Mouse (Mus musculus) CH12.LX (cell line): ENCODE results near the gene Pde8a. TPM values are rescaled to one million over a fixed set of nuclear protein-coding genes. Genes with fewer than 3 reads are reported as not detected.

Source experiments
- DNase-seq: peaks from one replicate; pipeline ENCODE4 v3.0.0-alpha.2; 2013; ENCODE audit errors: extremely low read depth
- H3K27ac ChIP-seq: 2 replicates; pipeline ENCODE4 v1.5.1; 2012; ENCODE audit warnings: low read depth, mild to moderate bottlenecking, control low read depth, moderate library complexity; ENCODE audit not compliant: insufficient read depth
- H3K27me3 ChIP-seq: replicated peaks from 2 replicates; pipeline ENCODE3; 2012; ENCODE audit warnings: inconsistent platforms
- H3K36me3 ChIP-seq, 2 experiments: replicated peaks in 1 of 2; 2 replicates each; pipeline versions ENCODE3 to v1.6.1; 2012; ENCODE audit warnings: inconsistent platforms in 1 of 2, low read length in 1 of 2, mild to moderate bottlenecking in 1 of 2, mixed read lengths in 1 of 2, moderate library complexity in 1 of 2; ENCODE audit not compliant: control insufficient read depth in 1 of 2, insufficient read depth in 1 of 2
- H3K4me1 ChIP-seq, 2 experiments: 2 replicates each; pipeline ENCODE4 v1.6.1; 2012; ENCODE audit warnings: inconsistent platforms in 1 of 2, moderate library complexity in 1 of 2; ENCODE audit not compliant: insufficient read depth in 2 of 2, control insufficient read depth in 1 of 2
- H3K4me2 ChIP-seq: 2 replicates; pipeline ENCODE4 v1.6.1; 2012; ENCODE audit warnings: low read depth, mild to moderate bottlenecking, control low read depth; ENCODE audit not compliant: poor library complexity, insufficient read depth, severe bottlenecking
- H3K4me3 ChIP-seq, 3 experiments: fragments of 150-350 bp in 1 of 3; sonication (generic) in 1 of 3; replicated peaks in 1 of 3; 2 replicates each; pipeline versions ENCODE3 to v1.5.1; 2011 to 2012; ENCODE audit warnings: low read depth in 2 of 3, low read length in 2 of 3, mild to moderate bottlenecking in 2 of 3, moderate library complexity in 2 of 3, control low read depth in 1 of 3, improper control_type of control experiment in 1 of 3, inconsistent platforms in 1 of 3, mixed read lengths in 1 of 3; ENCODE audit not compliant: poor library complexity in 1 of 3
- H3K79me2 ChIP-seq: replicated peaks from 2 replicates; pipeline ENCODE4 v1.6.1; 2012; ENCODE audit warnings: mild to moderate bottlenecking, moderate library complexity; ENCODE audit not compliant: control insufficient read depth, poor library complexity, insufficient read depth, severe bottlenecking; ENCODE audit errors: extremely low read depth
- H3K9ac ChIP-seq: 2 replicates; pipeline ENCODE4 v1.6.1; 2012; ENCODE audit warnings: low read depth, mild to moderate bottlenecking, control low read depth, moderate library complexity; ENCODE audit not compliant: insufficient read depth
- H3K9me3 ChIP-seq: replicated peaks from 2 replicates; pipeline ENCODE3; 2012; ENCODE audit warnings: low read length, inconsistent platforms, mixed read lengths
- BHLHE40 ChIP-seq: IDR thresholded peaks from 2 replicates; pipeline ENCODE4 v1.6.1; 2011; ENCODE audit warnings: mild to moderate bottlenecking, low read depth, low read length, improper control_type of control experiment
- CHD1 ChIP-seq: IDR thresholded peaks from 2 replicates; pipeline ENCODE4 v1.6.1; 2012; ENCODE audit warnings: low read depth, low read length, improper control_type of control experiment, inconsistent platforms
- CHD2 ChIP-seq: IDR thresholded peaks from 2 replicates; pipeline ENCODE4 v1.6.1; 2011; ENCODE audit warnings: low read length, improper control_type of control experiment
- ELF1 ChIP-seq: IDR thresholded peaks from 2 replicates; pipeline ENCODE4 v1.6.1; 2014; ENCODE audit warnings: low read depth, mild to moderate bottlenecking, inconsistent platforms, low read length, improper control_type of control experiment
- EP300 ChIP-seq: IDR thresholded peaks from 2 replicates; pipeline ENCODE4 v1.6.1; 2011; ENCODE audit warnings: low read length, improper control_type of control experiment
- IRF4 ChIP-seq: IDR thresholded peaks from 2 replicates; pipeline ENCODE4 v1.6.1; 2014; ENCODE audit warnings: low read depth, mild to moderate bottlenecking, inconsistent platforms, low read length, improper control_type of control experiment
- KAT2A ChIP-seq: IDR thresholded peaks from 2 replicates; pipeline ENCODE4 v1.6.1; 2012; ENCODE audit warnings: low read length, improper control_type of control experiment, inconsistent platforms; ENCODE audit not compliant: insufficient replicate concordance
- MAFK ChIP-seq: IDR thresholded peaks from 2 replicates; pipeline ENCODE4 v1.6.1; 2011; ENCODE audit warnings: low read length, improper control_type of control experiment; ENCODE audit not compliant: insufficient replicate concordance
- MAX ChIP-seq: IDR thresholded peaks from 2 replicates; pipeline ENCODE4 v1.6.1; 2011; ENCODE audit warnings: low read length, improper control_type of control experiment
- MEF2A ChIP-seq: IDR thresholded peaks from 2 replicates; pipeline ENCODE4 v1.6.1; 2014; ENCODE audit warnings: low read depth, mild to moderate bottlenecking, inconsistent platforms, low read length, improper control_type of control experiment, borderline replicate concordance
- MXI1 ChIP-seq: IDR thresholded peaks from 2 replicates; pipeline ENCODE4 v1.6.1; 2011; ENCODE audit warnings: mild to moderate bottlenecking, low read depth, low read length, improper control_type of control experiment
- NELFE ChIP-seq: IDR thresholded peaks from 2 replicates; pipeline ENCODE4 v1.6.1; 2011; ENCODE audit warnings: low read depth, low read length, improper control_type of control experiment
- PAX5 ChIP-seq: IDR thresholded peaks from 2 replicates; pipeline ENCODE4 v1.6.1; 2012; ENCODE audit warnings: low read length, inconsistent platforms, mixed read lengths
- POLR2A ChIP-seq: IDR thresholded peaks from 2 replicates; pipeline ENCODE4 v1.6.1; 2011; ENCODE audit warnings: low read depth, mild to moderate bottlenecking, improper control_type of control experiment, low read length
- POLR2AphosphoS2 ChIP-seq: IDR thresholded peaks from 2 replicates; pipeline ENCODE4 v1.6.1; 2011; ENCODE audit warnings: low read depth, low read length, improper control_type of control experiment
- RAD21 ChIP-seq: IDR thresholded peaks from 2 replicates; pipeline ENCODE4 v1.6.1; 2011; ENCODE audit warnings: low read depth, mild to moderate bottlenecking, low read length, improper control_type of control experiment, moderate library complexity
- SIN3A ChIP-seq: IDR thresholded peaks from 2 replicates; pipeline ENCODE4 v1.6.1; 2012; ENCODE audit warnings: low read length, improper control_type of control experiment, inconsistent platforms
- SMC3 ChIP-seq: IDR thresholded peaks from 2 replicates; pipeline ENCODE4 v1.6.1; 2011; ENCODE audit warnings: low read depth, low read length, improper control_type of control experiment
- TCF12 ChIP-seq: IDR thresholded peaks from 2 replicates; pipeline ENCODE4 v1.6.1; 2014; ENCODE audit warnings: low read depth, mild to moderate bottlenecking, inconsistent platforms, low read length, improper control_type of control experiment
- UBTF ChIP-seq: IDR thresholded peaks from 2 replicates; pipeline ENCODE4 v1.6.1; 2012; ENCODE audit warnings: low read depth, mild to moderate bottlenecking, inconsistent platforms, low read length, improper control_type of control experiment, moderate library complexity
- USF1 ChIP-seq: IDR thresholded peaks from 2 replicates; pipeline ENCODE4 v1.6.1; 2014; ENCODE audit warnings: low read depth, mild to moderate bottlenecking, inconsistent platforms, low read length, improper control_type of control experiment
- USF2 ChIP-seq: conservative IDR thresholded peaks from 2 replicates; pipeline ENCODE4 v1.6.1; 2011; ENCODE audit warnings: low read depth, low read length, improper control_type of control experiment
- ZC3H11A ChIP-seq: IDR thresholded peaks from 2 replicates; pipeline ENCODE4 v1.6.1; 2012; ENCODE audit warnings: low read depth, mild to moderate bottlenecking, inconsistent platforms, low read length, improper control_type of control experiment
- ZNF384 ChIP-seq: IDR thresholded peaks from 2 replicates; pipeline ENCODE4 v1.6.1; 2012; ENCODE audit warnings: low read depth, low read length, improper control_type of control experiment, inconsistent platforms
- dilution Hi-C: fragments of 300-500 bp; cut with MboI; formaldehyde crosslinking; loops from 2 replicates; pipeline ENCODE4 v1.14.3; 2020; ENCODE audit warnings: low sequenced_read_pairs; ENCODE audit not compliant: extremely low pct_unique_long_range_greater_than_20kb, extremely low pct_ligation_motif_present
- in situ Hi-C: fragments of 300-500 bp; cut with MboI; formaldehyde crosslinking; loops from 3 replicates; pipeline ENCODE4 v1.14.3; 2019; ENCODE audit warnings: low sequenced_read_pairs, low pct_ligation_motif_present, low pct_unique_long_range_greater_than_20kb, mixed read lengths
- polyA plus RNA-seq: library from polyadenylated mRNA; unstranded; fragments of >175 nt; gene quantifications from 2 replicates; pipeline ENCODE4 v1.2.1, GENCODE M21; 2012; ENCODE audit warnings: low read depth; ENCODE audit not compliant: insufficient read length
- total RNA-seq, 2 experiments: library from RNA; depleted of rRNA; stranded (reverse); fragments of 300-350 nt in 1 of 2; fragments of >200 nt in 1 of 2; gene quantifications; 2 replicates each; pipeline ENCODE4 v1.2.3; 2012 to 2014

Pde8a gene
- total and polyA plus RNA-seq, 3 experiments, result 8.3 to 22.7 (median 9.1) TPM

GRCm38 (mm10) chr7:81212697-81213346, 574 bp upstream of the Pde8a start (continued):
- TF ChIP-seq RAD21 (no peak), BHLHE40 (peak; percentile 69; the same call in 1 of the 2 replicates), UBTF (peak; percentile 87), IRF4 (peak; percentile 83), MAX (peak; percentile 59; the same call in 1 of the 2 replicates)

GRCm38 (mm10) chr7:81214153-81214907, 934 bp downstream of the Pde8a start:
- Histone ChIP-seq H3K4me3 (peak overlapping the region; percentile 63 to 90 (median 76)), H3K9ac (peak overlapping the region; percentile 81), H3K4me1 (peaks cover 8 to 53% of the 10 kb centered on the region in 2 experiments; a peak in 3 of 4 replicates), H3K9me3 (no peaks in the 10 kb centered on the region), H3K79me2 (peaks cover 26% of the 10 kb centered on the region), H3K4me2 (peak overlapping the region; percentile 80), H3K27ac (no peak overlapping the region), H3K36me3 (peaks cover 0 to 8% of the 10 kb centered on the region in 2 experiments), H3K27me3 (no peaks in the 10 kb centered on the region)
- in situ Hi-C loops, result loop anchor here (10.0 kb wide), 1 partner anchor 60 kb away; no protein-coding TSS in a partner anchor
- dilution Hi-C loops, result no loop called here
- 0 out of 2 replicates have a peak, but pooled peaks have one; percentile 24 for TF ChIP-seq SIN3A
- 0 out of 2 replicates have a peak, but pooled peaks have one; percentile 69 for TF ChIP-seq CHD1
- no peak for TF ChIP-seq TCF12
- DNase-seq, result no peak

- Histone ChIP-seq H3K4me1 (peaks cover 10 to 65% of the 10 kb centered on the region in 2 experiments; a peak in 3 of 4 replicates), H3K27me3 (no peaks in the 10 kb centered on the region)
- dilution Hi-C loops, result no loop called here
Measured at GRCm38 (mm10) chr7:81215950-81216349, 2.6 kb downstream of the Pde8a start.

More at GRCm38 (mm10) chr7:81215950-81216349, 2.6 kb downstream of the Pde8a start:
- TF ChIP-seq ZC3H11A, result no peak
- no peak for TF ChIP-seq MAFK
- TF ChIP-seq ELF1, result no peak
- TF ChIP-seq UBTF, result no peak
- TF ChIP-seq POLR2AphosphoS2, result no peak
- TF ChIP-seq IRF4, result no peak
- no peak for TF ChIP-seq POLR2A
- TF ChIP-seq PAX5, result no peak
- TF ChIP-seq USF2, result no peak
- no peak for TF ChIP-seq SMC3
- no peak for TF ChIP-seq MEF2A
- no peak for TF ChIP-seq NELFE
- TF ChIP-seq EP300, result no peak
- no peak for TF ChIP-seq ZNF384
- TF ChIP-seq CHD2, result no peak
- no peak for TF ChIP-seq KAT2A
- TF ChIP-seq MAX, result no peak
- TF ChIP-seq USF1, result no peak
- TF ChIP-seq MXI1, result no peak
- TF ChIP-seq, all 38 proteins: peak for 0
- no peaks in the 10 kb centered on the region for H3K9me3 ChIP-seq
- H3K36me3 ChIP-seq, result peaks cover 0 to 17% of the 10 kb centered on the region in 2 experiments
- H3K4me2 ChIP-seq, result no peak overlapping the region
- DNase-seq, result no peak
- H3K4me3 ChIP-seq, result no peak overlapping the region
- H3K9ac ChIP-seq, result no peak overlapping the region
- no peak overlapping the region for H3K27ac ChIP-seq
- in situ Hi-C loops, result loop anchor here (10.0 kb wide), 1 partner anchor 59 kb away; no protein-coding TSS in a partner anchor
- H3K79me2 ChIP-seq, result peaks cover 26% of the 10 kb centered on the region
